Mouse (Mus musculus) central nervous system, embryonic 14 days (tissue): ENCODE data around the gene 1700001C19Rik. TPM values are rescaled to one million over a fixed set of nuclear protein-coding genes. Genes with fewer than 3 reads are reported as not detected.

Experiments
- polyA plus RNA-seq: library from polyadenylated mRNA; depleted of rRNA; stranded (reverse); fragments of >200 nt; gene quantifications from 2 replicates; pipeline ENCODE4 v1.2.3, GENCODE M21; 2012; rRNA removed

The 1700001C19Rik gene
- polyA plus RNA-seq: 0.35 and 0.39 TPM in 2 replicates

GRCm38 (mm10) chr17:47436907-47437547 is at the start of gene 1700001C19Rik:
Gene 1700001C19Rik (minus strand): TSS chr17:47437376.

GRCm38 (mm10) chr17:47436156-47436906 is 845 bp downstream of the 1700001C19Rik start, which contains the start of gene AI661453:
Gene AI661453 (plus strand): TSS chr17:47436615.

GRCm38 (mm10) chr17:47400451-47400850 is 36.7 kb downstream of the 1700001C19Rik start, which contains the start of gene Guca1a:
Gene Guca1a (minus strand): TSS chr17:47400584.

GRCm38 (mm10) chr17:47385145-47385544 is 52.0 kb downstream of the 1700001C19Rik start, which contains the start of gene Guca1b:
Gene Guca1b (plus strand): TSS chr17:47385393.

GRCm38 (mm10) chr17:47368401-47369086 is 68.6 kb downstream of the 1700001C19Rik start, which contains the start of gene Mrps10:
Gene Mrps10 (plus strand): TSS chr17:47368887.

Other genes starting within 250 kb of the 1700001C19Rik start
- 52.0 and 55.7 TPM in 2 replicates for gene Mrps10, start 68.5 kb downstream of the 1700001C19Rik start, polyA plus RNA-seq
- 0.91 and 1.2 TPM in 2 replicates for gene Guca1b, start 52.0 kb downstream of the 1700001C19Rik start, polyA plus RNA-seq
- gene Guca1a, start 36.8 kb downstream of the 1700001C19Rik start, polyA plus RNA-seq: 0.80 and 1.3 TPM in 2 replicates
- gene AI661453, start 761 bp downstream of the 1700001C19Rik start, polyA plus RNA-seq: 0.53 and 0.76 TPM in 2 replicates
- gene Taf8, start 64.9 kb upstream of the 1700001C19Rik start, polyA plus RNA-seq: 42.1 and 43.3 TPM in 2 replicates
- 70.8 and 130 TPM in 2 replicates for gene Ccnd3, start 67.7 kb upstream of the 1700001C19Rik start, polyA plus RNA-seq
- gene Bysl, start 174.1 kb upstream of the 1700001C19Rik start, polyA plus RNA-seq: 26.6 and 27.5 TPM in 2 replicates
- 52.6 and 55.4 TPM in 2 replicates for gene Med20, start 174.2 kb upstream of the 1700001C19Rik start, polyA plus RNA-seq
- 2.2 and 2.3 TPM in 2 replicates for gene Gm20517, start 174.2 kb upstream of the 1700001C19Rik start, polyA plus RNA-seq
- gene Usp49, start 193.3 kb upstream of the 1700001C19Rik start, polyA plus RNA-seq: 29.8 and 33.7 TPM in 2 replicates